Mouse (Mus musculus) cerebellum, adult 2 months (tissue): ENCODE data around the gene Tssk3. TPM values are rescaled to one million over a fixed set of nuclear protein-coding genes. Genes with fewer than 3 reads are reported as not detected.
A peak's percentile ranks its signal among the peaks of the same experiment; 100 is the strongest.

Experiments
- DNase-seq, 2 experiments: peaks; one replicate each; pipeline ENCODE4 v3.0.0; 2021
- H3K27ac ChIP-seq: fragments of 200-500 bp; 2 replicates; pipeline ENCODE4 v1.5.1; 2012; ENCODE audit warnings: low read length, control low read depth, inconsistent platforms; ENCODE audit not compliant: insufficient read depth
- H3K27me3 ChIP-seq: fragments of 200-500 bp; 2 replicates; pipeline ENCODE4 v1.6.1; 2012; ENCODE audit warnings: inconsistent platforms, mild to moderate bottlenecking, low read length, moderate library complexity; ENCODE audit not compliant: control insufficient read depth, insufficient read depth
- H3K4me1 ChIP-seq: fragments of 200-500 bp; 2 replicates; pipeline ENCODE4 v1.6.1; 2011; ENCODE audit warnings: low read length; ENCODE audit not compliant: control insufficient read depth, insufficient read depth
- H3K4me3 ChIP-seq: fragments of 200-500 bp; replicated peaks from 2 replicates; pipeline ENCODE3; 2011; ENCODE audit warnings: mild to moderate bottlenecking, low read depth, low read length, control low read depth; ENCODE audit not compliant: insufficient read depth
- CTCF ChIP-seq: fragments of 200-500 bp; IDR thresholded peaks from 2 replicates; pipeline ENCODE4 v1.5.1; 2011; ENCODE audit warnings: low read depth, mild to moderate bottlenecking, control low read depth, low read length, moderate library complexity, borderline replicate concordance; ENCODE audit not compliant: insufficient read depth
- POLR2A ChIP-seq: fragments of 200-500 bp; IDR thresholded peaks from 2 replicates; pipeline ENCODE4 v1.6.1; 2011; ENCODE audit warnings: low read length, control low read depth, borderline replicate concordance; ENCODE audit not compliant: insufficient read depth
- WGBS: fragments of 180-500 bp; shearing (Covaris S2); methylation state at CpG from one replicate; pipeline ENCODE4 v1.1.7; 2018; 5-methylcytosine and 5-hydroxymethylcytosine counted together
- polyA plus RNA-seq: library from polyadenylated mRNA; depleted of rRNA; stranded (reverse); fragments of >200 nt; gene quantifications from 2 replicates; pipeline ENCODE4 v1.2.3, GENCODE M21; 2012

Tssk3 gene
- polyA plus RNA-seq, 1 experiment, result 0.16 TPM

- TF ChIP-seq POLR2A (no peak), CTCF (no peak)
- Histone ChIP-seq H3K4me3 (peak overlapping the region; percentile 32), H3K4me1 (no peaks in the 10 kb centered on the region), H3K27ac (no peak overlapping the region), H3K27me3 (peaks cover 3% of the 10 kb centered on the region; the same call in 1 of the 2 replicates)
- no peak for DNase-seq
- 1% methylated on average over 52 of the region's 57 CpGs for WGBS
These were observed 23.1 kb upstream of the Tssk3 start for GRCm38 (mm10) chr4:129513891-129514290.

GRCm38 (mm10) chr4:129513086-129513767, 22.4 kb upstream of the Tssk3 start, which contains the start of gene Marcksl1:
Gene Marcksl1, plus strand, starts transcription at chr4:129513581.
- peaks cover 3% of the 10 kb centered on the region; the same call in 1 of the 2 replicates for H3K27me3 ChIP-seq

GRCm38 (mm10) chr4:129511413-129512096, 20.7 kb upstream of the Tssk3 start:
- Histone ChIP-seq H3K27me3 (peaks cover 3% of the 10 kb centered on the region; the same call in 1 of the 2 replicates), H3K4me3 (no peak overlapping the region), H3K27ac (peak overlapping the region; percentile 43; the same call in 1 of the 2 replicates), H3K4me1 (no peaks in the 10 kb centered on the region)
- WGBS, result 48% methylated on average over 6 of the region's 6 CpGs
- TF ChIP-seq CTCF (no peak), POLR2A (no peak)
- DNase-seq, result no peak

More at GRCm38 (mm10) chr4:129513086-129513767, 22.4 kb upstream of the Tssk3 start, which contains the start of gene Marcksl1:
- Histone ChIP-seq H3K4me1 (no peaks in the 10 kb centered on the region), H3K4me3 (peak within 1 kb of the TSS; percentile 32), H3K27ac (no peak within 1 kb of the TSS)
- DNase-seq, result peak; percentile 29 to 38
- no peak for TF ChIP-seq POLR2A
- no peak for TF ChIP-seq CTCF
- WGBS, result 12% methylated on average over 46 of the region's 47 CpGs

- WGBS, result 69% methylated on average over 6 of the region's 6 CpGs
- Histone ChIP-seq H3K4me3 (no peak overlapping the region), H3K27me3 (peaks cover 3% of the 10 kb centered on the region; the same call in 1 of the 2 replicates), H3K4me1 (no peaks in the 10 kb centered on the region), H3K27ac (peak overlapping the region; percentile 26; the same call in 1 of the 2 replicates)
- DNase-seq, result no peak
- TF ChIP-seq POLR2A (no peak), CTCF (no peak)
These were observed 20.0 kb upstream of the Tssk3 start for GRCm38 (mm10) chr4:129510723-129511412.

- DNase-seq, result no peak
- Histone ChIP-seq H3K27ac (no peak overlapping the region), H3K27me3 (peaks cover 3% of the 10 kb centered on the region; the same call in 1 of the 2 replicates), H3K4me1 (no peaks in the 10 kb centered on the region), H3K4me3 (no peak overlapping the region)
- 96% methylated on average over 3 of the region's 3 CpGs for WGBS
- no peak for TF ChIP-seq CTCF
- TF ChIP-seq POLR2A, result no peak
These were observed 18.8 kb upstream of the Tssk3 start for GRCm38 (mm10) chr4:129509650-129510049.

- 25% methylated on average over 15 of the region's 15 CpGs for WGBS
- DNase-seq, result no peak
- no peak for TF ChIP-seq POLR2A
- no peak for TF ChIP-seq CTCF
- Histone ChIP-seq H3K27me3 (peaks cover 2% of the 10 kb centered on the region; the same call in 1 of the 2 replicates), H3K4me3 (no peak overlapping the region), H3K4me1 (no peaks in the 10 kb centered on the region), H3K27ac (no peak overlapping the region)
These were observed 18.2 kb upstream of the Tssk3 start for GRCm38 (mm10) chr4:129508834-129509600.

- TF ChIP-seq POLR2A (no peak), CTCF (no peak)
- no peak overlapping the region for H3K4me3 ChIP-seq
- H3K4me1 ChIP-seq, result no peaks in the 10 kb centered on the region
- H3K27me3 ChIP-seq, result no peaks in the 10 kb centered on the region
- no peak overlapping the region for H3K27ac ChIP-seq
- WGBS, result 68% methylated on average over 3 of the region's 3 CpGs
- DNase-seq, result no peak
These were observed 17.4 kb upstream of the Tssk3 start for GRCm38 (mm10) chr4:129508237-129508515.
